Mouse (Mus musculus) bone marrow macrophage, adult 2 months (primary cell): ENCODE results near the gene Gfod1.

Experiments
- CTCF ChIP-seq: IDR thresholded peaks from 2 replicates; pipeline ENCODE4 v1.5.1; 2012; ENCODE audit warnings: low read depth, mild to moderate bottlenecking, low read length, moderate library complexity
- POLR2A ChIP-seq: IDR thresholded peaks from 2 replicates; pipeline ENCODE4 v1.6.1; 2012; ENCODE audit warnings: mild to moderate bottlenecking, low read depth, low read length, borderline replicate concordance

DNA sequence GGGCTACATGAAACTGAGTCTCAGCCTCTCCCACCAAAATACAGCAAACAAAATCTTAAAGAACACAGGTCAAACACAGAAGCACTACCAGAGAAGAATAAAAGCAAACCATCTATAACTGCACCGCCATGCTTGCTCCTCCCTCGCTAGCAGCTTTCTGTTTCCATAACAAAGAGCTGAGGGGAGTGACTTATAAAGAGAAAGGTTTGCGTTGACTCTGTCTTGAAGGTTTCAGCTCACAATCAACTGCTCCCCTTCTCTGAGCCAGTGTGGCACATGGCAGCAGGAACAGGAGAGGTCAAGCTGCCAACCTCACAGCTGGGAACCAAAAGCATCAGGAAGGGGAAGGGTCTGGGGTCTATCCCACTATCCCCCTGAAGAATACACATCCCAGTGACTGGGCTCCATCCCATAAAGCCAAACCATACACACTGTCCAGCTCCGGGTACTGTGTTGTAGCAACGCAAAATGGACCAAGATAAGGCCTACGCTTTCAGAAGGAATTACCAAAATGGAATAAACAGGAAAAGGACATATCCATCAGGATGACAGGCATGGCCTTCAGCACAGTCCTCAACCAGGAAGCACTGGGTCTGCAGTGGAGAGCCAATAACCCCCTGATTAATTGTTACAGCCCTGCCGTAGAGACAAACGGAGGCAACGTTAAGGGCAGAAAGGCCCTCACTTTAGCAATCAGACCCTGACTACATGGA is 87.8 kb downstream of the Gfod1 start:
- TF ChIP-seq POLR2A (no peak), CTCF (no peak)
